Mouse (Mus musculus) brain, embryonic 14.5 days (tissue): ENCODE data around the gene Col24a1. TPM values are rescaled to one million over a fixed set of nuclear protein-coding genes. Genes with fewer than 3 reads are reported as not detected.

Experiments
- DNase-seq: peaks from one replicate; pipeline ENCODE4 v3.0.0-alpha.2; 2011; ENCODE audit warnings: low read depth
- CTCF ChIP-seq: fragments of 200-500 bp; IDR thresholded peaks from 2 replicates; pipeline ENCODE4 v1.5.1; 2012; ENCODE audit warnings: inconsistent platforms, mild to moderate bottlenecking, moderate library complexity, borderline replicate concordance; ENCODE audit not compliant: insufficient read depth, insufficient read length; ENCODE audit errors: extremely low read depth
- POLR2A ChIP-seq: fragments of 200-500 bp; IDR thresholded peaks from 2 replicates; pipeline ENCODE4 v1.6.1; 2012; ENCODE audit warnings: mild to moderate bottlenecking, inconsistent platforms, borderline replicate concordance; ENCODE audit not compliant: poor library complexity, insufficient read depth, insufficient read length, severe bottlenecking; ENCODE audit errors: extremely low read depth
- polyA plus RNA-seq: library from polyadenylated mRNA; depleted of rRNA; stranded (reverse); fragments of >200 nt; gene quantifications from 2 replicates; pipeline ENCODE4 v1.2.3, GENCODE M21; 2012; rRNA removed

The Col24a1 gene
- polyA plus RNA-seq, 1 experiment, result 3.5 TPM

DNA sequence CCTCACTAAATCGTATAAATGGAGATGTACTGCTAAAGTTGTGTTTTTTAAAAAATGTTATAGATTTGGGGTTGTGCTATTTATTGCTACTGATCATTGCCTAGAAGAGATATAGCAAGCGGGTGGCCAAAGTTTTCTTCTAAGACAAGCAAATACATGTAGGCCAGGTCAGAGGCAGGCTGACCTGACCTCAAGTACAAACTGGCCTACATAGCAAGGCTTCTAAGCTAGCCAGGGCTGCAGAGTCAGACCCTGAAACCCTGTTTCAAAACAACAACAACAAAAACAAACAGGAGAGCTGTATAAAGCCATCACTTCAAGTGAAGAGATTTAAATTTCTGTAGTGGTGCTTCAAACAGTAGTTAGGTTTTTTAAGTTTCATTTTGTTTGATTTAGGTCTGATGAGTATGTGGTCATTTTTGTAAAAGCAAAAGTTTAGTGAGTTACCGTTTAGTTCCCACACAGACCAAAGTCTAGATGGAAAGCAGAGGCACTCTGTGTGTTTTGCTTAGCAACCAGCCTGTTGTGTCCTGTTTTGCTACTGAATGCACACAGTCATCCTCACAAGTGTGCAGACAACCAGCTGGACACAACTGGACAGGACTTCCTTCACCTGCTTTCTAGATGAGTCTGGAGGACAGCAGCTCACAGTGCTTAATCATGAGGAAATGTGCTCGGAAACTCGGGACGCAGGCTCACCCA, 299.7 kb downstream of the Col24a1 start:
- no peak for DNase-seq
- TF ChIP-seq POLR2A (no peak), CTCF (no peak)

DNA sequence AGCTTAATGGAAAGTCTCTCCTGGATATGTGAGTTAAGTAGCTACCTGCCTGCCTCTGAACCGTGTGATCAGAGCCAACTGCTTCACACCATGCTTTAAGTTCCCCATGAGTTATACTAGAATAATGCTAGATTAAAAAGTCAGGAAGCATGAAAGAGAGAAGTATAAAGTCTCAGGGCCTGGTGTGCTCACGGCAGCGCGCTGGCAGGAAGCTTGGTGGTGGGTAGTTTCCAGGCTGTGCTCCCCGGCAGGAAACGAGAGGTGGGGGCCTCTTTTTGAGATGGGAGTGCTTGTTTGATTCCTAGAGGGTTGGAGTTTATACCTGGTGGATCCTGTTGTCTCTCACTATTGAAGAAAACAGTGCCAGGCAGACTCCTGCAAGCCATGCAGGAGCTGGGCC, 303.1 kb downstream of the Col24a1 start:
- TF ChIP-seq POLR2A (no peak), CTCF (no peak)

DNA sequence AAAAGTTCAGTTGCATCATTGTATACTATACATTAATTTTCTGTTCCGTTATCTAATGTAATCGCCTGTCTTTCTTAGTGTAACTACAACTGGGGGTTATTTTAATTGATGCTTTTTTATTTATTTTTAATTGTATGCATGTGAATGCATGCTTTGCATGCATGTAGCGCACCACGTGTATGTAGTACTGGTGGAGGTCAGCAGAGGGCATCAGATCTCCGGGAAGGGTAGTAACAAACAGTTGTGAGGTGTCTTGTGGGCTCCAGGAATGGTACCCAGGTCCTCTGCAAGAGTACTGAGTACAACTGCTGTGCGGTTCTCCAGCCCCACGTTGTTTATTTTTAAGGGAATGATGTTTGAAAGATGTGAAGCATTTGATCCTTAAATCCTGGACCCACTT, 306.8 kb downstream of the Col24a1 start:
- no peak for DNase-seq
- TF ChIP-seq CTCF (no peak), POLR2A (no peak)

More for the DNA sequence above, 303.1 kb downstream of the Col24a1 start:
- no peak for DNase-seq

DNA sequence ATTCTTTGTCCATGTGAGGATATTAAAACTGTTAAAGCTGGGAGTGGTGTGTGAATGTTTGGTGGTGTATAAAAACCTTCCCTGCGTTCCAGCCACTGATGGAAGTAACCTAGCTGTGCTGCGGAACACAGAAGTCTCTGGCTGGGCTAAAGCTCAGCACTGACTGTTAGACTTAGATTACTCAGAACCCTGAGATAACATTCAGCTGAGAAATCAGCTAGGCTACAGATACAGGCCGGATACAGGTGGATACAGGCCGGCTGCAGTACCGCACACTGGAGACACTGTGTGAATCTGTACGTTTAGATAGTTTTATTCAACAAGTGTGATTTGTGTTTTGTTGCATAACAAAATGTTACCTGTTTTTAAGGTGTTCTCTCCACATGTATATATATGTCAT, 308.5 kb downstream of the Col24a1 start:
- TF ChIP-seq CTCF (no peak), POLR2A (no peak)
- no peak for DNase-seq

DNA sequence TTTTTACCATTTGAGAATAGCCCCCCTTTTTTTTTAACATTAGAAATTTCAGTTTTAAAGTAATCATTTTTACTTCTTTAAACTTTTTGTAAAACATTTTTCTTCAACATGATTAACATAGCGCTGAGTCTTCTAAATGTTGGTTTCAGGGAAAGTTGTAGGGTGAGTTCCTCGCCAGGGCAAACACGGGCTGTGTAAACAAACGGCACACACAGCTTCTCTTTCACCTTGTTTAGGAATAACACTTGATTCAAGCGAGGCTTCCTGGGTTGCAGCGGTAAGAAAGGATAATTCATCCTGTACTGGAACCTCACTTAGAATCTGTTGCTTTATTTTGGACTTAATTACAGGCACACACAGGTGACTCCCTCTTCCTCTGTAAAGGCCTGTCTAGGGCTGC, 309.1 kb downstream of the Col24a1 start:
- no peak for DNase-seq
- TF ChIP-seq POLR2A, result no peak
- no peak for TF ChIP-seq CTCF

Other genes starting within 250 kb of the Col24a1 start
- gene Clca2, start 193.0 kb upstream of the Col24a1 start, polyA plus RNA-seq, result 0.15 and 0.18 TPM in 2 replicates
- gene Odf2l, start 173.9 kb upstream of the Col24a1 start, polyA plus RNA-seq, result 18.6 and 22.5 TPM in 2 replicates